Mouse (Mus musculus) liver, adult 10 weeks (tissue): Measurements from ENCODE around the gene Parl. TPM values are rescaled to one million over a fixed set of nuclear protein-coding genes. Genes with fewer than 3 reads are reported as not detected.

Experiments used
- polyA plus RNA-seq: library from polyadenylated mRNA; stranded (reverse); fragments of 350-450 nt; fragmentation: Illumina TruSeq; extraction: RNeasy Lipid Tissue Mini Kit (QIAGEN cat#74804); gene quantifications from one replicate; pipeline ENCODE4 v1.2.3, GENCODE M21; 2014; ENCODE audit warnings: low read depth, low replicate concordance

Parl gene
- polyA plus RNA-seq = 40.4 TPM

DNA sequence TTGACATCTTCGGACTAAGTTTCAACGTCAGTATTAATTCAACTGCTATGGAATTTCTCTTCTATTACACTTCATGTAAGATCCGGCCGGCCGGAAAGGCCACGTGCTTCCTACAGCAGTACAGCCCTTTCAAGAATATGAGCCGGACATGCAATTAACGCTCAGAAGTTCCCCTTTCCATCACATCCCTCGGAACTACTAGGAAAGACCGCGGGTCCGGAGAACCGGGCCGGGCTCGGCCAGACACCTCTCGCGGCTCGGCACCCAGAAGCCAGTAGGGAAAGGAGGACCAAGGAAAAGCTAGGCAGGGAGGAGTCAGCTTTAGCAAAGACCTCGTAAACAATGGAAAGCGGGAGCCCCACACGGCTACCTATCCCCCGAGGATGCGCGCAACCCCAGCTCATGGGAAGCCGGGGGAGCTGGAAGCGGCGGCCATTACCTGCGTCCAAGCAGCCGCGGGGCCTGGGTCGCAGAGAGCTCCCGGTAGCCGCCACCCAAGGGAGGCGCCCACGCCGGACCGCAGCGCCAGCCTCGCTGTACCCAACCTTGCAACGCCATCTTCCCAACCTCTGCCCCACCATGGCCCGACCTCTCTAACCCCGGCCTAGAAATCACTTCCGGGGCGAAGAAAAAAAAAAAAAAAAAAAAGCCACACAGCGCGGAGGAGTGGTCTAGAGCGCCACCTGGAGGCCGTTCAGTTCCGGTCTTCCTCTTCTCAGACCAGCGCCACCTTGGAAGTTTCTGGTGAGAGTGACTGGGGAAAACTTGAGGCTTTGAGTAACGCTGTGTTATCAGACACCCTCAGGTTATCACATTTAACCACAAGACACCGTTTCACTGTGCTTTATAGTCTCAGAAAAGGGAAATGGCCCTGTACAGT is at the start of gene Parl:
Gene Parl (minus strand): TSS at position 618 of the 880 bp plus-strand sequence.

DNA sequence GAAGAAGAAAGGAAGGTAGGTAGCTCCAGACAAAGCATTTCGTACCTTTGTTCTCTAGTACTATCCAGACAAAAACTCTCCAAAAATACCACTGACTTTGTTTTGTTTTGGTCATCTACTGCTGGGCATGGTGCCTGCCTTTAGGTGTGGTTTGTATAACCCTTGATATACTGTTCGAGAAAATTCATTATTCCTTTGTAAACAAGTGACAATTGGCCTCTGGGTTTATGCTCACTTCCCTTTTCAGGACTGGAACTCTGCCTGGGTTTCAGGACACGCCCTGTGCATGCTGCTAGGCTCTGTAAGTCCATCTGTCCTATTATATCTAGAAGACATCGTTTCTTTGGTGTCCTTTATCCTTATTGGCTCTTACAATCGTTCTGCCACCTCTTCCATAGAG is 23.1 kb upstream of the Parl start, which contains the start of gene Cyp2ab1:
Gene Cyp2ab1 (minus strand): TSS at position 119 of the 400 bp plus-strand sequence.

DNA sequence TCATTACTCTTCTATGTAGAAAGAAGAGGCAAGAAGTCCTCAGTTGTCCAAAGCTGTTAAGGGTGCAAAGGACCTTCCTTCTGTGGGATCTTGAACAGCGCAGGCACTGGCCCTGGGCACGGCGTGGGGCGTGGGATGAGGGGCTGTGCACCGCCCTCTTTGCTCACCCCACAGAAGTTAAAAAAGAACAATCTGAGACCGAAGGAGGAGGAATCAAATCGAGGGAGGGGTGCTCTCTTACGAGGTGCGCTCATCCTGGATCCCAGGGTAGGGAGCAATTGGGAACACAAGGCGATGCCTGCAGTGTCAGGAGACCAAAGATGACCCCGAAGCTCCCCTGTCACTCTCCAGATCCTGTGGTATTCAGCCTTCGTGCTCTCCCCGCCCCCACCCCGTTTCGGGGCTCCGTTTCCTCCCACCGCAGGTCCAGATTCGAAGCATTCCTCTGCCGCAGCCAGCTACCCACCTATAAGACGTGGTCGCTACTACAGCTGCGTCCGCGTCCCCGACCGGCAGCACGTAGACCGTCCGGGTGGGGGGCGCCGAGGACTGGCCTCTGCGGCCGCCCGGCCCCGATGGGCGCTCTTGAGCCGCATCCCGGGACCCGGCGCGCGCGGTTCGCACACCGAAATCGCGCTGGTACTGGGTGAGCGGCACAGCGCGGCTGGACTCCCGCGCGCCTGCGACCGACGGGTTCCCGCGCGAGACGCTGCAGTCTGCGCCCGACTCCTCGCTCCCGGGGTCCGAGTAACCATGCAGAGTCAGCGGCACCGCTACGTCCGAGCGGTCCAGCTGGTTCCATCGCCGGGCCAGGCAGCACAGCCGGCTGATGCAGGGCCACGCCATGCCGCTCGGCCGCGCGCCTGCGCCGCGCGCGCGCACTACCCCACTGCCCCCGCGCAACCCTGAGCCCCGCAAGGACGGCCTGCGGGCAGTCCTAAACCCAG is 61.4 kb downstream of the Parl start, which contains the start of gene Map6d1:
Gene Map6d1 (minus strand): TSS at position 891 of the 947 bp plus-strand sequence.

Other genes with a start within 250 kb of the Parl start
- 28.6 TPM for gene Klhl24, start 204.8 kb downstream of the Parl start, polyA plus RNA-seq
- gene Yeats2, start 161.3 kb downstream of the Parl start, polyA plus RNA-seq = 4.8 TPM
- not detected for gene Map6d1, start 61.0 kb downstream of the Parl start, polyA plus RNA-seq
- gene Cyp2ab1, start 23.0 kb upstream of the Parl start, polyA plus RNA-seq = not detected
- 2.8 TPM for gene Abcc5, start 124.0 kb upstream of the Parl start, polyA plus RNA-seq
- 9.8 TPM for gene Eif2b5, start 196.4 kb upstream of the Parl start, polyA plus RNA-seq
- 7.3 TPM for gene Dvl3, start 214.6 kb upstream of the Parl start, polyA plus RNA-seq
- 86.1 TPM for gene Ap2m1, start 233.1 kb upstream of the Parl start, polyA plus RNA-seq
- 10.5 TPM for gene Abcf3, start 246.2 kb upstream of the Parl start, polyA plus RNA-seq